Mouse (Mus musculus) effector memory CD4-positive, alpha-beta T cell, adult 5 months (primary cell): ENCODE results near the gene Sccpdh. TPM values are rescaled to one million over a fixed set of nuclear protein-coding genes. Genes with fewer than 3 reads are reported as not detected.

Experiments used
- polyA plus RNA-seq: library from polyadenylated mRNA; unstranded; fragments of 100-300 nt; shearing (Covaris generic); gene quantifications from one replicate; pipeline ENCODE4 v1.2.1, GENCODE M21; 2017

The Sccpdh gene
- polyA plus RNA-seq, result 3.4 TPM

GRCm38 (mm10) chr1:179668013-179668805, at the start of gene Sccpdh:
TSS of gene Sccpdh (plus strand) at chr1:179668210.

Other genes starting within 250 kb of the Sccpdh start
- 46.2 TPM for gene Smyd3, start 150.2 kb upstream of the Sccpdh start, polyA plus RNA-seq
- 47.3 TPM for gene Tfb2m, start 121.9 kb upstream of the Sccpdh start, polyA plus RNA-seq
- gene Cnst, start 121.8 kb upstream of the Sccpdh start, polyA plus RNA-seq, result 55.2 TPM
- not detected for gene Kif28, start 77.1 kb downstream of the Sccpdh start, polyA plus RNA-seq
- 0.57 TPM for gene Gm10518, start 135.2 kb downstream of the Sccpdh start, polyA plus RNA-seq
- gene Ahctf1, start 135.5 kb downstream of the Sccpdh start, polyA plus RNA-seq, result 60.6 TPM